Comparison of ENCODE assay signal across 15 mouse cellular contexts in genomic region chr6:124561611-124562010, GRCm38 (mm10). TPM values are rescaled to one million over a fixed set of nuclear protein-coding genes. Genes with fewer than 3 reads are reported as not detected.
DNase-seq lines count a peak whose midpoint lies in the region; TF ChIP-seq lines count a peak whose summit lies in the region.
"Not testable (repeated sequence)": the region's sequence is repeated elsewhere in the genome, so short reads cannot be mapped to it uniquely, and the experiment has no call there.
"Had no signal": no experiment of that assay in that cellular context is flagged by ENCODE, and none has a peak within 500 bp of the region (broad histone marks: within the 10 kb centered on the region; RNA-seq: fewer than 3 reads in every experiment).

No protein-coding gene starts in this region.

- not testable (repeated sequence) for TF ChIP-seq POLR2A in liver, adult 2 months (IDR thresholded peaks at IDR 0.05; ENCODE audit: extremely low read depth, insufficient read depth, low read length)

- not testable (repeated sequence) for H3K79me2 ChIP-seq in liver, adult 2 months (ENCODE audit: control insufficient read depth, insufficient read depth, low read length)

- H3K36me3 ChIP-seq in heart, embryonic 10.5 days; liver, adult 2 months (ENCODE audit: control insufficient read depth, insufficient read depth, low read length): not testable (repeated sequence)

- TF ChIP-seq CTCF in liver, adult 2 months (IDR thresholded peaks at IDR 0.05; ENCODE audit: low read depth, low read length) = not testable (repeated sequence)

- H3K4me3 ChIP-seq in heart, embryonic 10.5 days; liver, adult 2 months (ENCODE audit: insufficient read depth, low read depth, low read length): not testable (repeated sequence)

- H3K9ac ChIP-seq in liver, adult 2 months (ENCODE audit: low read depth, low read length) = not testable (repeated sequence)

- peak; percentile 47 to 76 for DNase-seq in adrenal gland, adult (ENCODE audit: inconsistent age in 2 of 2, low spot score in 1 of 2)
- DNase-seq in adrenal gland, adult 2 months = peak; percentile 64
- peak; percentile 13 for DNase-seq in adrenal gland, postnatal 14 days
- DNase-seq in heart, adult 11 months = peak; percentile 36
- peak; percentile 31 for DNase-seq in heart, embryonic 10.5 days (ENCODE audit: low spot score)
- DNase-seq in liver, adult 2 months (ENCODE audit: extremely low read depth, low read depth, low spot score) = peak; percentile 75

- not testable (repeated sequence) for H3K9me3 ChIP-seq in heart, embryonic 10.5 days

- WGBS in heart, embryonic 10.5 days = 87% methylated on average over 2 of the region's 2 CpGs
- 49% methylated on average over 2 of the region's 2 CpGs for WGBS in liver, adult 2 months

- not testable (repeated sequence) for H3K27ac ChIP-seq in heart, embryonic 10.5 days; liver, adult 2 months (replicated peaks; ENCODE audit: insufficient read depth, low read depth, low read length)

- H3K4me1 ChIP-seq in heart, embryonic 10.5 days; liver, adult 2 months (ENCODE audit: control insufficient read depth, insufficient read depth, low read length): not testable (repeated sequence)

- H3K27me3 ChIP-seq in heart, embryonic 10.5 days (ENCODE audit: insufficient read depth, poor library complexity, severe bottlenecking); liver, adult 2 months (ENCODE audit: control insufficient read depth, insufficient read depth, low read length): not testable (repeated sequence)

RNA-seq across cellular contexts. Expression of gene C1rb, which starts 8.5 kb away (rescaled TPM):
- 1 to 10 TPM; 7.9 to 8.9 TPM for total RNA-seq in adrenal gland, adult 2 months (2021)
- polyA plus RNA-seq in adrenal gland, adult 2 months (2012; rRNA removed) = 0.29 and 0.86 TPM in 2 replicates
- 3.1 and 6.0 TPM in 2 replicates for total RNA-seq in adrenal gland, postnatal 14 days (2021)
- polyA plus RNA-seq in heart, embryonic 10.5 days (2016; fragmentation: Nextera tagmentation; extraction: Ambion mirVana) = not detected in 2 replicates
- under 0.01 TPM in 1 of 2 replicates, not detected in the other for total RNA-seq in liver, adult 2 months (2014; rRNA removed)
- polyA plus RNA-seq in liver, adult 2 months (2012; rRNA removed) = 0.12 TPM in 1 of 2 replicates, not detected in the other
- total RNA-seq: CH12.LX, ES-E14, MEL had no signal
- polyA plus RNA-seq: activated CD4-positive, CD25-positive, alpha-beta regulatory T cell, adult 4 months; brain, embryonic 14.5 days; C2C12; CD4-positive, CD25-positive, alpha-beta regulatory T cell, adult 4 months; cerebellum, adult 2 months; G1E had no signal

RNA-seq across cellular contexts. Expression of gene C1s1, which starts 19.5 kb away (rescaled TPM):
- total RNA-seq in adrenal gland, adult 2 months (2021) = 10 to 100 TPM; 45.4 to 72.3 TPM
- 10.1 and 14.8 TPM in 2 replicates for polyA plus RNA-seq in adrenal gland, adult 2 months (2012; rRNA removed)
- 51.8 and 66.5 TPM in 2 replicates for total RNA-seq in adrenal gland, postnatal 14 days (2021)
- 0.34 and 2.2 TPM in 2 replicates for polyA plus RNA-seq in heart, embryonic 10.5 days (2016; fragmentation: Nextera tagmentation; extraction: Ambion mirVana)
- 384 and 554 TPM in 2 replicates for total RNA-seq in liver, adult 2 months (2014; rRNA removed)
- 174 and 206 TPM in 2 replicates for polyA plus RNA-seq in liver, adult 2 months (2012; rRNA removed)
- polyA plus RNA-seq: activated CD4-positive, CD25-positive, alpha-beta regulatory T cell, adult 4 months; CD4-positive, CD25-positive, alpha-beta regulatory T cell, adult 4 months; G1E had no signal

RNA-seq across cellular contexts. Expression of gene C1ra, which starts 49.4 kb away (rescaled TPM):
- 10 to 100 TPM; 48.6 to 68.2 TPM for total RNA-seq in adrenal gland, adult 2 months (2021)
- polyA plus RNA-seq in adrenal gland, adult 2 months (2012; rRNA removed) = 20.3 and 27.2 TPM in 2 replicates
- 34.4 and 39.6 TPM in 2 replicates for total RNA-seq in adrenal gland, postnatal 14 days (2021)
- 0.05 and 0.31 TPM in 2 replicates for polyA plus RNA-seq in heart, embryonic 10.5 days (2016; fragmentation: Nextera tagmentation; extraction: Ambion mirVana)
- 165 and 177 TPM in 2 replicates for total RNA-seq in liver, adult 2 months (2014; rRNA removed)
- polyA plus RNA-seq in liver, adult 2 months (2012; rRNA removed) = 92.5 and 119 TPM in 2 replicates
- polyA plus RNA-seq: G1E had no signal

Comparison
In these comparisons a context has a peak if more than half of its experiments do, and no peak if none do; other contexts are left out.
1. DNase-seq: peak in every context shown above with its lines; median percentile 75 in liver, adult 2 months; 64 in adrenal gland, adult 2 months; 62 in adrenal gland, adult; 36 in heart, adult 11 months; 31 in heart, embryonic 10.5 days; 13 in adrenal gland, postnatal 14 days.